In genomic region chr7:99916741-99917319, GRCm38 (mm10) we compare ENCODE assay signal across 8 mouse cellular contexts. TPM values are rescaled to one million over a fixed set of nuclear protein-coding genes. Genes with fewer than 3 reads are reported as not detected.
DNase-seq lines count a peak whose midpoint lies in the region; ATAC-seq and TF ChIP-seq lines count a peak whose summit lies in the region.

No protein-coding gene starts in this region.

- DNase-seq in 3T3-L1 (ENCODE audit: low read depth, low spot score), result peak; percentile 6
- DNase-seq in adrenal gland, adult (ENCODE audit: inconsistent age in 2 of 2, low spot score in 1 of 2), result peak; percentile 61 to 92
- DNase-seq in embryo, embryonic 11.5 days (ENCODE audit: low read depth, low spot score), result peak; percentile 44
- peak; percentile 58 for DNase-seq in liver, postnatal 0 days

- H3K4me1 ChIP-seq in heart, embryonic 13.5 days, result peaks cover 26% of the 10 kb centered on the region
- peaks cover 14% of the 10 kb centered on the region for H3K4me1 ChIP-seq in kidney, embryonic 16.5 days (ENCODE audit: insufficient read depth, low read length)
- peaks cover 13% of the 10 kb centered on the region for H3K4me1 ChIP-seq in liver, postnatal 0 days (ENCODE audit: insufficient read depth)
- H3K4me1 ChIP-seq in neural tube, embryonic 14.5 days (ENCODE audit: control insufficient read depth, insufficient read depth, low read length), result peaks cover 13% of the 10 kb centered on the region

- peaks cover 23% of the 10 kb centered on the region for H3K36me3 ChIP-seq in heart, embryonic 13.5 days
- peaks cover 9% of the 10 kb centered on the region; the same call in 1 of the 2 replicates for H3K36me3 ChIP-seq in kidney, embryonic 16.5 days (ENCODE audit: insufficient read depth, low read length)
- no peaks in the 10 kb centered on the region for H3K36me3 ChIP-seq in liver, postnatal 0 days (replicated peaks; ENCODE audit: insufficient read depth, low read length)
- H3K36me3 ChIP-seq in neural tube, embryonic 14.5 days (ENCODE audit: control insufficient read depth, insufficient read depth, low read length), result 0 out of 2 replicates have a peak, but pooled peaks cover 3% of the 10 kb centered on the region

- H3K27me3 ChIP-seq in heart, embryonic 13.5 days (replicated peaks), result peaks cover 49% of the 10 kb centered on the region
- H3K27me3 ChIP-seq in kidney, embryonic 16.5 days (ENCODE audit: insufficient read depth, low read length), result peaks cover 5% of the 10 kb centered on the region
- H3K27me3 ChIP-seq in liver, postnatal 0 days (ENCODE audit: insufficient read depth, low read length), result peaks cover 17% of the 10 kb centered on the region
- H3K27me3 ChIP-seq in neural tube, embryonic 14.5 days (ENCODE audit: control insufficient read depth, insufficient read depth, low read length), result no peaks in the 10 kb centered on the region

- H3K4me3 ChIP-seq in heart, embryonic 13.5 days, result peak overlapping the region; percentile 54
- H3K4me3 ChIP-seq in kidney, embryonic 16.5 days (ENCODE audit: low read length), result peak overlapping the region; percentile 50
- peak overlapping the region; percentile 39 for H3K4me3 ChIP-seq in liver, postnatal 0 days (ENCODE audit: low read depth, low read length)
- H3K4me3 ChIP-seq in neural tube, embryonic 14.5 days (ENCODE audit: low read depth, low read length), result peak overlapping the region; percentile 27

- H3K27ac ChIP-seq in heart, embryonic 13.5 days (replicated peaks), result no peak overlapping the region
- H3K27ac ChIP-seq in kidney, embryonic 16.5 days (ENCODE audit: low read length), result no peak overlapping the region
- no peak overlapping the region for H3K27ac ChIP-seq in liver, postnatal 0 days (ENCODE audit: low read depth)
- no peak overlapping the region for H3K27ac ChIP-seq in neural tube, embryonic 14.5 days (ENCODE audit: low read depth, low read length)

- TF ChIP-seq CTCF in liver, postnatal 0 days (IDR thresholded peaks at IDR 0.05; ENCODE audit: low read depth), result peak; percentile 70

- no peaks in the 10 kb centered on the region for H3K9me3 ChIP-seq in heart, embryonic 13.5 days
- H3K9me3 ChIP-seq in kidney, embryonic 16.5 days (ENCODE audit: low read length), result no peaks in the 10 kb centered on the region
- H3K9me3 ChIP-seq in liver, postnatal 0 days (ENCODE audit: low read length), result no peaks in the 10 kb centered on the region
- H3K9me3 ChIP-seq in neural tube, embryonic 14.5 days (ENCODE audit: control insufficient read depth, low read length), result no peaks in the 10 kb centered on the region

- peak overlapping the region; percentile 76 for H3K9ac ChIP-seq in heart, embryonic 13.5 days
- peak overlapping the region; percentile 68 for H3K9ac ChIP-seq in kidney, embryonic 16.5 days (replicated peaks; ENCODE audit: low read length)
- H3K9ac ChIP-seq in liver, postnatal 0 days (replicated peaks), result no peak overlapping the region; the same call in 1 of the 2 replicates
- H3K9ac ChIP-seq in neural tube, embryonic 14.5 days (replicated peaks; ENCODE audit: low read depth, low read length), result 0 out of 2 replicates have a peak overlapping the region, but pooled peaks have one; percentile 28

- 8% methylated on average over 22 of the region's 22 CpGs for WGBS in heart, embryonic 13.5 days
- 6% methylated on average over 22 of the region's 22 CpGs for WGBS in kidney, embryonic 16.5 days
- 9% methylated on average over 22 of the region's 22 CpGs for WGBS in liver, postnatal 0 days (ENCODE audit: insufficient replicate concordance)
- WGBS in neural tube, embryonic 14.5 days, result 6% methylated on average over 22 of the region's 22 CpGs

- ATAC-seq in heart, embryonic 13.5 days (ENCODE audit: extremely low read depth, insufficient number of reproducible peaks, low FRiP score, low TSS enrichment), result no peak
- peak; percentile 62 for ATAC-seq in kidney, embryonic 16.5 days (ENCODE audit: low FRiP score, low TSS enrichment)
- ATAC-seq in liver, postnatal 0 days, result no peak
- ATAC-seq in neural tube, embryonic 14.5 days (ENCODE audit: low read depth), result peak; percentile 40; the same call in 1 of the 2 replicates
- no peak for ATAC-seq in monocyte, adult 5-6 weeks (replicated peaks; ENCODE audit: insufficient number of reproducible peaks, low FRiP score, low TSS enrichment, poor library complexity, severe bottlenecking)

- TF ChIP-seq EP300 in liver, postnatal 0 days (IDR thresholded peaks at IDR 0.05; ENCODE audit: low read depth), result no peak

- peak overlapping the region; percentile 92 for H3K4me2 ChIP-seq in heart, embryonic 13.5 days
- peak overlapping the region; percentile 95 for H3K4me2 ChIP-seq in kidney, embryonic 16.5 days (replicated peaks; ENCODE audit: low read depth, low read length)
- H3K4me2 ChIP-seq in liver, postnatal 0 days (ENCODE audit: low read depth, low read length), result peak overlapping the region; percentile 64
- peak overlapping the region; percentile 63 for H3K4me2 ChIP-seq in neural tube, embryonic 14.5 days (ENCODE audit: low read depth, low read length)

RNA-seq across cellular contexts. Expression of gene Spcs2, which starts 53.6 kb away (rescaled TPM):
- polyA plus RNA-seq in heart, embryonic 13.5 days (2015; fragmentation: Nextera tagmentation; extraction: Ambion mirVana), result 187 and 211 TPM in 2 replicates
- 361 and 372 TPM in 2 replicates for polyA plus RNA-seq in kidney, embryonic 16.5 days (2015; fragmentation: Nextera tagmentation; extraction: Ambion mirVana)
- polyA plus RNA-seq in liver, postnatal 0 days (2015; fragmentation: Nextera tagmentation; extraction: Ambion mirVana), result 156 and 165 TPM in 2 replicates
- 245 and 262 TPM in 2 replicates for polyA plus RNA-seq in neural tube, embryonic 14.5 days (2014; fragmentation: Nextera tagmentation; extraction: Ambion mirVana)
- 121 to 148 TPM (median 139 TPM) in 3 replicates for total RNA-seq in monocyte, adult 5-6 weeks (2017)

RNA-seq across cellular contexts. Expression of gene Xrra1, which starts 57.9 kb away (rescaled TPM):
- 0.15 and 0.18 TPM in 2 replicates for polyA plus RNA-seq in heart, embryonic 13.5 days (2015; fragmentation: Nextera tagmentation; extraction: Ambion mirVana)
- polyA plus RNA-seq in kidney, embryonic 16.5 days (2015; fragmentation: Nextera tagmentation; extraction: Ambion mirVana), result 0.26 TPM in 2 replicates
- polyA plus RNA-seq in liver, postnatal 0 days (2015; fragmentation: Nextera tagmentation; extraction: Ambion mirVana), result 0.04 and 0.07 TPM in 2 replicates
- polyA plus RNA-seq in neural tube, embryonic 14.5 days (2014; fragmentation: Nextera tagmentation; extraction: Ambion mirVana), result 0.67 and 0.84 TPM in 2 replicates
- total RNA-seq in monocyte, adult 5-6 weeks (2017), result 0.21 to 0.86 TPM in 2 of 3 replicates, not detected in the other

Comparison
In these comparisons a context has a peak if more than half of its experiments do, and no peak if none do; other contexts are left out.
1. DNase-seq: peak in every context shown above with its lines; median percentile 76 in adrenal gland, adult; 58 in liver, postnatal 0 days; 44 in embryo, embryonic 11.5 days; 6 in 3T3-L1.
2. ATAC-seq: peak in kidney, embryonic 16.5 days (single experiment) and neural tube, embryonic 14.5 days (single experiment); none in heart, embryonic 13.5 days (single experiment), liver, postnatal 0 days (single experiment) and monocyte, adult 5-6 weeks (single experiment).
3. Peak in every context shown above with its lines, with median percentiles within 50 percentile points of each other: H3K4me2 ChIP-seq and H3K4me3 ChIP-seq.